ENCODE assay signal across 23 mouse cellular contexts in the genomic region with DNA sequence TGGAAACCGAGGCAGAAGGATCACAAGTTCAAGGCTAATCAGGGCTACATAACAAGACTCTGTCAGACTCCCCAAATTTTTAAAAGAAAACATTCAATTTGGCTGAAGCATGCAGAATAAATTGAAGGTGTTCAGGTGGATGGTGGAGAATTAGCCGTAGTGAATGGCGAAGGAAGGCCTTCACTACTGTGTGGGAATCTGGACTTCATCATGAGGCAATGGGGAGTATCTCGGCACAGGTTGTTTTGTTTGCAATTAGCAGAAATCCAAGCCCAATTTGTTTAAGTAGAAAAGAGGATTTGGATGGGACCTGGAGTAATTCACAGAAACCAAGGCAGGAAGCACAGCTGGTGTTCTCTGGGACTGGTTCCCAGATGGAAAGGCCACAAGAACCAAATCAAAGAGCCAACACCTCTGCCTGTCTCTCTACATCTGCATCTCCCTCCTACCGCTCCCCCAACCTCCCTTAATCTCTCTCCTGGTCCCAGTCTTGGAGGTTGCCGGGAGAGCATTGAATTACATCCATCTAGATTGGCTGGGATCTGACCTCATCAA. TPM values are rescaled to one million over a fixed set of nuclear protein-coding genes. Genes with fewer than 3 reads are reported as not detected.
DNase-seq lines count a peak whose midpoint lies in the region; ATAC-seq lines count a peak whose summit lies in the region.
"Had no signal": no experiment of that assay in that cellular context is flagged by ENCODE, and none has a peak within 500 bp of the region (broad histone marks: within the 10 kb centered on the region; RNA-seq: fewer than 3 reads in every experiment).

No protein-coding gene starts in this region.

- intact Hi-C loops in heart, postnatal 14 days (cut with DNase I): no loop called here

- DNase-seq in heart, adult 11 months: peak; percentile 35
- no peak for DNase-seq in heart, postnatal 14 days
- DNase-seq in embryonic facial prominence, embryonic 10.5 days (ENCODE audit: low spot score): peak; percentile 38
- DNase-seq in limb, embryonic 10.5 days (ENCODE audit: low spot score): no peak
- DNase-seq in layer of hippocampus, postnatal 14 days (ENCODE audit: low spot score in 2 of 2): no peak
- DNase-seq: adrenal gland, adult 8-10 months; adrenal gland, postnatal 14 days; adrenal gland, postnatal 36 days; B cell, adult 2 months; cerebellum, adult 11-12 months; cerebellum, adult 2 months; cerebellum, adult 9-10 months; cerebellum, postnatal 25 days; forebrain, postnatal 0 days had no signal

- no peak overlapping the region for H3K9ac ChIP-seq in embryonic facial prominence, embryonic 12.5 days
- H3K9ac ChIP-seq: embryonic facial prominence, embryonic 13.5 days; forebrain, embryonic 13.5 days; forebrain, embryonic 15.5 days; forebrain, postnatal 0 days had no signal

- no peaks in the 10 kb centered on the region for H3K36me3 ChIP-seq in embryonic facial prominence, embryonic 10.5 days (replicated peaks)
- no peaks in the 10 kb centered on the region for H3K36me3 ChIP-seq in embryonic facial prominence, embryonic 12.5 days
- H3K36me3 ChIP-seq in limb, embryonic 10.5 days: no peaks in the 10 kb centered on the region
- H3K36me3 ChIP-seq: embryonic facial prominence, embryonic 13.5 days; forebrain, embryonic 15.5 days; G1E had no signal

- H3K4me2 ChIP-seq in embryonic facial prominence, embryonic 12.5 days (replicated peaks): no peak overlapping the region
- H3K4me2 ChIP-seq: embryonic facial prominence, embryonic 13.5 days; forebrain, embryonic 13.5 days; forebrain, embryonic 15.5 days had no signal

- 58% methylated on average over 6 of the region's 6 CpGs for WGBS in embryonic facial prominence, embryonic 10.5 days
- WGBS in embryonic facial prominence, embryonic 12.5 days: 45% methylated on average over 6 of the region's 6 CpGs
- WGBS in limb, embryonic 10.5 days: 65% methylated on average over 6 of the region's 6 CpGs

- H3K9me3 ChIP-seq in embryonic facial prominence, embryonic 10.5 days: no peaks in the 10 kb centered on the region
- H3K9me3 ChIP-seq in embryonic facial prominence, embryonic 12.5 days: no peaks in the 10 kb centered on the region
- H3K9me3 ChIP-seq in limb, embryonic 10.5 days (replicated peaks): no peaks in the 10 kb centered on the region
- H3K9me3 ChIP-seq: embryonic facial prominence, embryonic 13.5 days; forebrain, embryonic 13.5 days; forebrain, embryonic 15.5 days; G1E had no signal

- H3K4me1 ChIP-seq in embryonic facial prominence, embryonic 10.5 days: peaks cover 15% of the 10 kb centered on the region
- peaks cover 5% of the 10 kb centered on the region; the same call in 1 of the 2 replicates for H3K4me1 ChIP-seq in embryonic facial prominence, embryonic 12.5 days
- peaks cover 4% of the 10 kb centered on the region; the same call in 1 of the 2 replicates for H3K4me1 ChIP-seq in limb, embryonic 10.5 days
- H3K4me1 ChIP-seq: forebrain, embryonic 13.5 days; forebrain, embryonic 15.5 days had no signal

- peak; percentile 42; the same call in 1 of the 2 replicates for ATAC-seq in embryonic facial prominence, embryonic 12.5 days (ENCODE audit: insufficient number of reproducible peaks, insufficient read depth, low FRiP score, low TSS enrichment)
- ATAC-seq: activated CD4-positive, CD25-positive, alpha-beta regulatory T cell, adult 4 months; CD4-positive, CD25-positive, alpha-beta regulatory T cell, adult 4 months; forebrain, embryonic 13.5 days; forebrain, embryonic 15.5 days; forebrain, postnatal 0 days; Patski had no signal

- H3K27ac ChIP-seq in embryonic facial prominence, embryonic 10.5 days (replicated peaks): no peak overlapping the region
- H3K27ac ChIP-seq in embryonic facial prominence, embryonic 12.5 days: no peak overlapping the region
- H3K27ac ChIP-seq in limb, embryonic 10.5 days: no peak overlapping the region
- H3K27ac ChIP-seq: embryonic facial prominence, embryonic 13.5 days; forebrain, embryonic 13.5 days; forebrain, embryonic 15.5 days had no signal

- H3K27me3 ChIP-seq in embryonic facial prominence, embryonic 10.5 days (replicated peaks; ENCODE audit: low read depth, poor library complexity, severe bottlenecking): peaks cover 5% of the 10 kb centered on the region; the same call in 1 of the 2 replicates
- H3K27me3 ChIP-seq in embryonic facial prominence, embryonic 12.5 days: no peaks in the 10 kb centered on the region
- no peaks in the 10 kb centered on the region for H3K27me3 ChIP-seq in limb, embryonic 10.5 days (ENCODE audit: low read depth, poor library complexity, severe bottlenecking)
- H3K27me3 ChIP-seq: embryonic facial prominence, embryonic 13.5 days; forebrain, embryonic 13.5 days; forebrain, embryonic 15.5 days; Patski had no signal

- H3K4me3 ChIP-seq in embryonic facial prominence, embryonic 10.5 days: no peak overlapping the region
- no peak overlapping the region for H3K4me3 ChIP-seq in embryonic facial prominence, embryonic 12.5 days
- no peak overlapping the region for H3K4me3 ChIP-seq in limb, embryonic 10.5 days
- H3K4me3 ChIP-seq: embryonic facial prominence, embryonic 13.5 days; forebrain, embryonic 13.5 days; forebrain, embryonic 15.5 days had no signal

RNA-seq across cellular contexts. Expression of gene Vit, which starts 43.7 kb away (rescaled TPM):
- total RNA-seq in heart, postnatal 14 days (2021): 1 to 10 TPM; 1.3 to 1.5 TPM
- polyA plus RNA-seq in embryonic facial prominence, embryonic 10.5 days (2016; fragmentation: Nextera tagmentation; extraction: Ambion mirVana): 2.2 and 3.5 TPM in 2 replicates
- polyA plus RNA-seq in embryonic facial prominence, embryonic 12.5 days (2016; fragmentation: Nextera tagmentation; extraction: Ambion mirVana): 2.0 and 3.8 TPM in 2 replicates
- polyA plus RNA-seq in limb, embryonic 10.5 days (2016; fragmentation: Nextera tagmentation; extraction: Ambion mirVana): not detected in 2 replicates
- 10 to 100 TPM in 1 of 2 experiments, 1 to 10 TPM in 1; 8.0 to 10.2 TPM for total RNA-seq in layer of hippocampus, postnatal 14 days (2021)
- total RNA-seq: CH12.LX, G1E had no signal
- polyA plus RNA-seq: activated CD4-positive, CD25-positive, alpha-beta regulatory T cell, adult 4 months; CD4-positive, CD25-positive, alpha-beta regulatory T cell, adult 4 months; G1E had no signal

Comparison
In these comparisons a context has a peak if more than half of its experiments do, and no peak if none do; other contexts are left out.
1. DNase-seq: peak in heart, adult 11 months (single experiment) and embryonic facial prominence, embryonic 10.5 days (single experiment); none in heart, postnatal 14 days (0 of 2), limb, embryonic 10.5 days (single experiment) and layer of hippocampus, postnatal 14 days (0 of 2).